Mouse (Mus musculus): ENCODE measurements around the gene Cspg4. TPM values are rescaled to one million over a fixed set of nuclear protein-coding genes. Genes with fewer than 3 reads are reported as not detected.

Cspg4 gene
- 29.3 and 38.6 TPM in 2 replicates for polyA plus RNA-seq (2015; fragmentation: Nextera tagmentation; extraction: Ambion mirVana)

GRCm38 (mm10) chr9:56864832-56865231 lies at the start of gene Cspg4:
TSS of gene Cspg4 (plus strand) at chr9:56865033.
- WGBS = 3% methylated on average over 22 of the region's 24 CpGs
- Histone ChIP-seq H3K4me1 (ENCODE audit: control insufficient read depth, insufficient read depth, low read length) (peaks cover 60% of the 10 kb centered on the region), H3K27me3 (ENCODE audit: control insufficient read depth, insufficient read depth, low read length) (no peaks in the 10 kb centered on the region)

DNA sequence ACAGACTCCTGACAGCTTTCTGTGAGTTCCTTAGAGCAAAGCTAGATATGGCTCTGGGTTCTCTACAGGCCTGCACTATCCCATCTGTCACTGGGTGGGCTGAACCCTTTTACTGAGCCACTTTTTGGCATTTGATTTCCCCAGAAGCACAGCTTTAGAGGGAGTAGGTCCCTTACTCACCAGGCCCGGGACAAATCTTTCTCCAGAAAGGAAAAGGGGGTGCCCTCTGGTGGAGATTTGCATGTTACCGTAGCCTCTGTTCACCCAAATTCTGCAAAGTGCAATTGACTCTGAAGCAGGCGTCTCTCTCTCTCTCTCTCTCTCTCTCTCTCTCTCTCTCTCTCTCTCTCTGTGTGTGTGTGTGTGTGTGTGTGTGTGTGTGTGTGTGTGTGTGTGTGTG lies 39.9 kb upstream of the Cspg4 start:
- H3K27me3 ChIP-seq (ENCODE audit: control insufficient read depth, insufficient read depth, low read length) = peaks cover 17% of the 10 kb centered on the region

More at GRCm38 (mm10) chr9:56864832-56865231, at the start of gene Cspg4:
- peak; percentile 80 for ATAC-seq (replicated peaks; ENCODE audit: extremely low read depth, insufficient read depth, low FRiP score)
- Histone ChIP-seq H3K9ac (ENCODE audit: low read length) (peak within 1 kb of the TSS; percentile 89), H3K27ac (ENCODE audit: low read length) (peak within 1 kb of the TSS; percentile 97), H3K4me2 (ENCODE audit: low read depth, low read length) (peak within 1 kb of the TSS; percentile 73), H3K4me3 (ENCODE audit: low read length) (peak within 1 kb of the TSS; percentile 75), H3K9me3 (replicated peaks; ENCODE audit: control insufficient read depth, low read length) (no peaks in the 10 kb centered on the region), H3K36me3 (ENCODE audit: control insufficient read depth, insufficient read depth) (peaks cover 2% of the 10 kb centered on the region)

DNA sequence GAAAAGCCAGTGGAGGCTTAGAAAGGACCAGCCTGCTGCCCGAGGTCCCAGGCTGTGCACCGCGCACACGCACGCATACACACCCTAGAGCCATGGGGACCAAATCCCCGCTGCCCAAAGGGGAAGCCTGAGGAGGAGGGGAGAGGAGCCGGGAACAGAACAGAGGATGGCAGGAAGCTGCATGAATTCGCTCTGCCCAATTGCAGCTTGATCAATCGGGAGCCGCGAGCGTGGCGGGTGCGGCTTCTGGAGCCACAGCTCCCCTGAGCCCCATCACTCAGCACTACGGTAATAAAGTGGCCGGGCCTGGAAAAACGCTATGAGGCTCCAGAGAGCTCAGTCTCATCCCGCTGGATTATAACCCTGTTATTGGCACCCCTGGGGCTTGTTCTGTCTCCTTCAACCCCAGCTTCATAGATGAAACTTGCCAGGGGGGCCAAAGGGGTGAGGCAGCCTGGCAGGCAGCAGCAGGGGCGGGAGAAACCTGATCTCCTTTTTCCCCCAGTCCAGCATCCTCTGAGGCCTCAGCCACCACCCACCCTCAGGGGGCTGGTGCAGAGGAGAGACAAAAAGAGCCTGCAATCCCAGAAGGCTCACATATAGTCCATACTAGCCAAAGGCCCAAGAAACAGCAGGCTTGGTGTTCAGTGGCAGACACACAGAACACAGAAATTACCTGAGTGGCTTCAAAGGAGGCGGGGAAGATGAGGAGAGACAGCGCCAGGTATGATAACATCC lies 39.2 kb upstream of the Cspg4 start:
- Histone ChIP-seq H3K4me1 (ENCODE audit: control insufficient read depth, insufficient read depth, low read length) (peaks cover 3% of the 10 kb centered on the region), H3K4me2 (ENCODE audit: low read depth, low read length) (peak overlapping the region; percentile 42), H3K36me3 (ENCODE audit: control insufficient read depth, insufficient read depth) (no peaks in the 10 kb centered on the region), H3K9ac (ENCODE audit: low read length) (peak overlapping the region; percentile 21; the same call in 1 of the 2 replicates), H3K27me3 (ENCODE audit: control insufficient read depth, insufficient read depth, low read length) (peaks cover 17% of the 10 kb centered on the region), H3K27ac (ENCODE audit: low read length) (no peak overlapping the region), H3K4me3 (ENCODE audit: low read length) (peak overlapping the region; percentile 18), H3K9me3 (replicated peaks; ENCODE audit: control insufficient read depth, low read length) (no peaks in the 10 kb centered on the region)
- WGBS = 20% methylated on average over 21 of the region's 21 CpGs
- ATAC-seq (replicated peaks; ENCODE audit: extremely low read depth, insufficient read depth, low FRiP score) = no peak

More for the DNA sequence above, 39.9 kb upstream of the Cspg4 start:
- Histone ChIP-seq H3K4me2 (ENCODE audit: low read depth, low read length) (no peak overlapping the region), H3K27ac (ENCODE audit: low read length) (no peak overlapping the region), H3K9ac (ENCODE audit: low read length) (no peak overlapping the region), H3K4me3 (ENCODE audit: low read length) (no peak overlapping the region), H3K36me3 (ENCODE audit: control insufficient read depth, insufficient read depth) (no peaks in the 10 kb centered on the region), H3K9me3 (replicated peaks; ENCODE audit: control insufficient read depth, low read length) (no peaks in the 10 kb centered on the region), H3K4me1 (ENCODE audit: control insufficient read depth, insufficient read depth, low read length) (peaks cover 3% of the 10 kb centered on the region)
- WGBS = 5% methylated on average over 3 of the region's 3 CpGs
- no peak for ATAC-seq (replicated peaks; ENCODE audit: extremely low read depth, insufficient read depth, low FRiP score)

GRCm38 (mm10) chr9:56828146-56828545 lies 36.7 kb upstream of the Cspg4 start:
- H3K4me3 ChIP-seq (ENCODE audit: low read length) = no peak overlapping the region
- H3K9ac ChIP-seq (ENCODE audit: low read length) = no peak overlapping the region
- ATAC-seq (replicated peaks; ENCODE audit: extremely low read depth, insufficient read depth, low FRiP score) = no peak
- H3K27ac ChIP-seq (ENCODE audit: low read length) = no peak overlapping the region
- no peaks in the 10 kb centered on the region for H3K9me3 ChIP-seq (replicated peaks; ENCODE audit: control insufficient read depth, low read length)
- no peak overlapping the region for H3K4me2 ChIP-seq (ENCODE audit: low read depth, low read length)
- peaks cover 17% of the 10 kb centered on the region for H3K27me3 ChIP-seq (ENCODE audit: control insufficient read depth, insufficient read depth, low read length)
- 30% methylated on average over 9 of the region's 9 CpGs for WGBS
- peaks cover 13% of the 10 kb centered on the region for H3K4me1 ChIP-seq (ENCODE audit: control insufficient read depth, insufficient read depth, low read length)
- H3K36me3 ChIP-seq (ENCODE audit: control insufficient read depth, insufficient read depth) = no peaks in the 10 kb centered on the region

DNA sequence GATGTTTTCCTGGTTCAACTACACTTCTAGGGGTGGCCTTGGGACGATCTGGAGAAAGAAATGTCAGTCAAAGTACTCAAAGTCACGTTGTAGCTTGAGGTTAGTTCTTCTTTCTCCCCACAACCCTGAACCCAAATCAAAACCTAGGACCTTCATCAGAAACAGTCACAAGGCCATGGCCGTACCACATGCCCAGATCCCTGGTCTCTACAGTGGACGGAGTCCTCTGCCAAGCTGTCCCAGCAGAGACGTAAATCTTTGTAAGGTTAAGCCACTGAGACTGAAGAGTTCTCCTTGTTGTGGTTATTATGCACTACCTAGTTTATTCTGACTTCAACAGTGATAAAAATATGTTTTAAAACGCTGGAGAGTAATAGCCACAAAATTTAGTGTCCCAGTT lies 36.0 kb upstream of the Cspg4 start:
- H3K27ac ChIP-seq (ENCODE audit: low read length) = no peak overlapping the region
- peaks cover 18% of the 10 kb centered on the region for H3K4me1 ChIP-seq (ENCODE audit: control insufficient read depth, insufficient read depth, low read length)
- H3K4me2 ChIP-seq (ENCODE audit: low read depth, low read length) = no peak overlapping the region
- H3K9me3 ChIP-seq (replicated peaks; ENCODE audit: control insufficient read depth, low read length) = no peaks in the 10 kb centered on the region
- no peak for ATAC-seq (replicated peaks; ENCODE audit: extremely low read depth, insufficient read depth, low FRiP score)
- no peak overlapping the region for H3K4me3 ChIP-seq (ENCODE audit: low read length)
- no peaks in the 10 kb centered on the region for H3K36me3 ChIP-seq (ENCODE audit: control insufficient read depth, insufficient read depth)
- WGBS = 82% methylated on average over 6 of the region's 6 CpGs
- H3K9ac ChIP-seq (ENCODE audit: low read length) = no peak overlapping the region
- peaks cover 17% of the 10 kb centered on the region for H3K27me3 ChIP-seq (ENCODE audit: control insufficient read depth, insufficient read depth, low read length)

GRCm38 (mm10) chr9:56830162-56830561 lies 34.7 kb upstream of the Cspg4 start:
- H3K9ac ChIP-seq (ENCODE audit: low read length) = no peak overlapping the region
- peaks cover 14% of the 10 kb centered on the region for H3K27me3 ChIP-seq (ENCODE audit: control insufficient read depth, insufficient read depth, low read length)
- no peak overlapping the region for H3K4me2 ChIP-seq (ENCODE audit: low read depth, low read length)
- 48% methylated on average over 4 of the region's 4 CpGs for WGBS
- no peak for ATAC-seq (replicated peaks; ENCODE audit: extremely low read depth, insufficient read depth, low FRiP score)
- no peaks in the 10 kb centered on the region for H3K36me3 ChIP-seq (ENCODE audit: control insufficient read depth, insufficient read depth)
- H3K4me3 ChIP-seq (ENCODE audit: low read length) = no peak overlapping the region
- no peaks in the 10 kb centered on the region for H3K9me3 ChIP-seq (replicated peaks; ENCODE audit: control insufficient read depth, low read length)
- H3K4me1 ChIP-seq (ENCODE audit: control insufficient read depth, insufficient read depth, low read length) = peaks cover 23% of the 10 kb centered on the region
- no peak overlapping the region for H3K27ac ChIP-seq (ENCODE audit: low read length)

- 88% methylated on average over 3 of the region's 3 CpGs for WGBS
- Histone ChIP-seq H3K4me2 (ENCODE audit: low read depth, low read length) (no peak overlapping the region), H3K36me3 (ENCODE audit: control insufficient read depth, insufficient read depth) (no peaks in the 10 kb centered on the region), H3K27me3 (ENCODE audit: control insufficient read depth, insufficient read depth, low read length) (peaks cover 2% of the 10 kb centered on the region; the same call in 1 of the 2 replicates), H3K27ac (ENCODE audit: low read length) (no peak overlapping the region), H3K4me3 (ENCODE audit: low read length) (no peak overlapping the region), H3K9ac (ENCODE audit: low read length) (no peak overlapping the region), H3K9me3 (replicated peaks; ENCODE audit: control insufficient read depth, low read length) (no peaks in the 10 kb centered on the region), H3K4me1 (ENCODE audit: control insufficient read depth, insufficient read depth, low read length) (peaks cover 27% of the 10 kb centered on the region)
- ATAC-seq (replicated peaks; ENCODE audit: extremely low read depth, insufficient read depth, low FRiP score) = no peak
Observed at GRCm38 (mm10) chr9:56831904-56832303, 32.9 kb upstream of the Cspg4 start.

GRCm38 (mm10) chr9:56832900-56833299 lies 31.9 kb upstream of the Cspg4 start:
- peak overlapping the region; percentile 30 for H3K27ac ChIP-seq (ENCODE audit: low read length)
- no peaks in the 10 kb centered on the region for H3K36me3 ChIP-seq (ENCODE audit: control insufficient read depth, insufficient read depth)
- no peak overlapping the region for H3K9ac ChIP-seq (ENCODE audit: low read length)
- no peaks in the 10 kb centered on the region for H3K9me3 ChIP-seq (replicated peaks; ENCODE audit: control insufficient read depth, low read length)
- H3K4me3 ChIP-seq (ENCODE audit: low read length) = no peak overlapping the region
- 22% methylated on average over 6 of the region's 6 CpGs for WGBS
- no peak overlapping the region; the same call in 1 of the 2 replicates for H3K4me2 ChIP-seq (ENCODE audit: low read depth, low read length)
- H3K4me1 ChIP-seq (ENCODE audit: control insufficient read depth, insufficient read depth, low read length) = peaks cover 27% of the 10 kb centered on the region
- ATAC-seq (replicated peaks; ENCODE audit: extremely low read depth, insufficient read depth, low FRiP score) = no peak; the same call in 1 of the 2 replicates
- H3K27me3 ChIP-seq (ENCODE audit: control insufficient read depth, insufficient read depth, low read length) = no peaks in the 10 kb centered on the region

DNA sequence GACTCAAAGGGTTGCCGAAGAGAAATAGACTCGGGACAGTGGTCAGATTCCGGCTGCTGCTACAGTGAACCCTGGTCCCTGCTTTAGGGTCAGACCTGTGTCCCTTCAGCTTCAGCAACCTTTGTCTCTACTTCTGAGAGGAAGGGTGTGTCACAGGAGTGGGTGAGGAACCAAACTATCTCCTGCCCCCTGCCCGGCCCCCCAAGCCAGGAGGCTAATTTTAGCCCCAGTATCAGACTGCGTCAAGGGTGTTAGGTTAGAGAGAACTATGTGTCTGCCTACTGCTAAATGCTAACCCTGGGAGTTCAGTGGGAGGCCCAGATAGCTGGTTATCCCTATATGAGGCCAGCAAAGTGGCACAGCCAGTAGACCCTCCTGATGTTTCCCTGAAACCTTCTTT lies 29.7 kb upstream of the Cspg4 start:
- Histone ChIP-seq H3K4me2 (ENCODE audit: low read depth, low read length) (no peak overlapping the region), H3K4me3 (ENCODE audit: low read length) (no peak overlapping the region), H3K9ac (ENCODE audit: low read length) (no peak overlapping the region), H3K27me3 (ENCODE audit: control insufficient read depth, insufficient read depth, low read length) (no peaks in the 10 kb centered on the region), H3K27ac (ENCODE audit: low read length) (peak overlapping the region; percentile 71), H3K36me3 (ENCODE audit: control insufficient read depth, insufficient read depth) (no peaks in the 10 kb centered on the region), H3K4me1 (ENCODE audit: control insufficient read depth, insufficient read depth, low read length) (peaks cover 34% of the 10 kb centered on the region), H3K9me3 (replicated peaks; ENCODE audit: control insufficient read depth, low read length) (no peaks in the 10 kb centered on the region)
- WGBS = 32% methylated on average over 5 of the region's 5 CpGs
- ATAC-seq (replicated peaks; ENCODE audit: extremely low read depth, insufficient read depth, low FRiP score) = peak; percentile 74
